Mouse (Mus musculus): ENCODE data around the gene Sytl1.

DNA sequence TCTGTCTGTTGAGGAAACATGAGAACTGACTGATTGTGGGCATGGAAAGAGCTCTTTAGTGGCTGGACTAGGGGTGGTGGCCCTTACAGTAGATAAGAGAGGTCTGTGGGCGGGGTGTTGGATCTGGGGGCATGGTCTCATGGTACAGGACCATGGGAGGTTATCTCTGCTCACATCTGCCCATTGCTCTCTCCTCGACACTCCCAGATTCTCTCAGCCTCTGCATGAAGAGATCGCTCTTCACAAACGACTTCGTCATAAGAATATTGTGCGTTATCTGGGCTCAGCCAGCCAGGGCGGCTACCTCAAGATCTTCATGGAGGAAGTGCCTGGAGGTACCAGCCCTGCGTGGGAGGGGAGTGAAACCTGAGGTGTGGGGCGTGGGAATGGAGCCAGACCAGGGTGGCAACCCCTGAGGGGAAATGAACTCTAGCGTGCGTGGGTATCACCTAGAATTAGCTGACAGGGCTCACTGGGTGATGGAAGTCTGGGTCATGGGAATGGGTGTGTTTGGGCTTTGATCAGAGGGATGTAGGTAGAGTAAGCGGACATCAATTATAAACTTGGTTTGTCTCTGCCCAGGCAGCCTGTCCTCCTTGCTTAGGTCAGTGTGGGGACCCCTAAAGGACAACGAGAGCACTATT, 15.0 kb downstream of the Sytl1 start:
- TF ChIP-seq CTCF (IDR thresholded peaks at IDR 0.05; ENCODE audit: borderline replicate concordance, insufficient read depth, low read length) (no peak), POLR2A (IDR thresholded peaks at IDR 0.05; ENCODE audit: low read depth, low read length) (no peak)
